Mouse (Mus musculus): ENCODE results near the gene Abcd2.
A peak's percentile ranks its signal among the peaks of the same experiment; 100 is the strongest.

Gene Abcd2

DNA sequence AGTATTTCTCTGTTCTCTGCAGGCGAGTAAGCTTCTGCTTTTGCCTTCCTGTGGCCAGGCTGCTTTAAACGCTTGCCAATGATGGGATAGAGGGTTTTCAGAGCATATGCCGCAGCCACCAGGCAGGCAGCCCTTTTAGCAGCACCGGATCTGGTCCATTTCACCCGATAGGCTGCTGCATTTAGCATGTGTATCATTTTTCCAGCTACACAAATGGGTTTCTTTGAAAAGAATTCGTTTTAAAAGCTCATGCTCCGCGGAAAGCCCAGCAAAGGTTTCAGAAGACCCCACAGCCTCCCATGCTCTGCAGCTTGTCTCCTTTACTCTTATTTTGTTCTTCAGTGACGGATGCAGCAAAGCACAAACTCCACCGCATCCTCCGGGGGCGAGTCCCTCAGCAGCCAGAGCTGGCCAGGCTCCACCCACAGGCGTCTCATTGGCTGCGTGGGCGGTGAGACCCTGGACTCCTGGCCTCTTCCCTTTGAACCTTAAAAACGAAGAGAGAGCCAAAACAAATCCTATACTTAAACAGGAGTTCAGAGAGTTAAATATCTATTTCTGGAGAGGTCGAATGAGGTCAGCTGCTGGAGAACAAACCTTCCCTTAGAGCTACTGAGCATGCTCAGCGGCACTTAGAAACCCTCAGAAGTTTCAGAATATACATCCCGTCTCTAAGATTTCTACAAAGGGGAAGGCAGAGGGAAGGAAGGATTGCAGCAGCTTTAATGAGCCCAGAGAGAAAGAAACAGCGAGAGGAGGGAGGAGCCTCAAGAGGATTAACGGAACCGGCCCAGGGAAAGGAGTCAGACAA lies at the start of gene Abcd2:
Abcd2 (minus strand) TSS at position 388 of the 811 bp plus-strand sequence.
- peak; percentile 68 to 88 for DNase-seq (ENCODE audit: inconsistent age in 2 of 2, low spot score in 1 of 2)

DNA sequence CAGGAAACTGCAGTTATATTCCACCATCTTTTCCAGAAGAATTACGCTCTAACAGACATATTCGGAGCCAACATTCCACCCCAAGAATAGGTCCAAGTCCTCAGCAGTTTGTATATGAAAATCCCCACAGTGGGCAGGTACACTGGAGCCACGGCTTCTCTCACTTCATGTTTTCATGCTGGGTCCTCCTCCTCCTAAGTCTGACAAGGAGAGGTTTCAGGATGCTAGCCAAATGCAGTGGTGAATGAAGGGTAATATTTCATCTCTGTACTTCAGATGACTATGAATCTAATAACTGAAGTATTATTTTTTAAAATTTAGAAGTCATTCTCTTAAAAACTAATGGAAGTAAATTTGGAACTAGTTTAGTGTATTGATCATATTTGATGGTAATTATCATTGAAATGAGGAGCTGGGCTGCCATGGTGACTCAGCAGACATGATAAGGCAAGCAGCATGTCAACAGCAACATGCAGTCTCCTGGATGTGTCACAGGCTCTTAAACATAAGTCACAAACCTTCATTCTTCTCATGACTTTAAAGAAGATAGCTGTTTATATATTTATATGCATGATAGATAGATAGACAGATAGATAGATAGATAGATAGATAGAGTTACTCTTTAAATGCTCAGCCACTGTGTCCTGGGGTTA lies 49.2 kb upstream of the Abcd2 start:
- no peak for DNase-seq (ENCODE audit: inconsistent age in 2 of 2, low spot score in 1 of 2)

DNA sequence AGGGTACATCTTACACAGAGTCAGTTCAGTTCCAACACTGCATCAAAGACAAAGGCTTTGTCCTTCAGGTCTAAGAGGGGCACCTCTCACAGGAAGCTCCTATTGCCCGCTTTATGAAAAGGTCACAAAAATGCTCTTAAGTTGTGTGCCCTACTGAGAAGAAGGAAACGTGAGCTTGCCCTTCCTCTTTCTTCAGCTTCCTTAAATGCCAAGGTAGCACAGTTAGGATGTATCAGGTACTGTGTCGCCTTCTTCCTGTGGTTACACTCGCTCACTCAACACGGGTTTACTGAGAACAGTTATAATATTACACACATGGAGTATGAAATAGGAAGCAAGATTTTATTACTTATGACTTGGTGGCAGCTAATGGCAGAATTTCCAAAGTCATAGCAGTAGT lies 45.7 kb upstream of the Abcd2 start:
- DNase-seq (ENCODE audit: inconsistent age in 2 of 2, low spot score in 1 of 2) = no peak

- DNase-seq (ENCODE audit: inconsistent age in 2 of 2, low spot score in 1 of 2) = no peak
Measured at GRCm38 (mm10) chr15:91206518-91206917, 14.9 kb upstream of the Abcd2 start.

DNA sequence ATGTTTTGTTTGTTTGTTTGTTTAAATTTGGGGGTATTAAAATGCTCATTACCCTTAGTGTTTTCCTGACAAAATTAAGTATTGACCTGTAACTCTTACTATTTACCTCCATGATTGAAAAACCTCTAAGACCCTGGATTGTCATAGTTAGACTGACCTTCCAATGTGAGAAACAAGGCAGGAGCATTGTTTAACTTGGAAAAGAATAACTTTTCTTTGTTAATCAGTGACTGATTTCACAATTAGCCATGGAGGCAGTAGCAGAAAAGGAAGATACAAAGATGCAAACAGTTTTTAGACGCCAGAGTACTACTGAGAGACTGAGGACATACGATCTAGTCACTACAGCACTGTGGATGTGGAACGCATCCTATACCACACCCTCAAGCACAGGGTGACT lies 11.9 kb upstream of the Abcd2 start:
- no peak for DNase-seq (ENCODE audit: inconsistent age in 2 of 2, low spot score in 1 of 2)

GRCm38 (mm10) chr15:91202486-91202885 lies 10.9 kb upstream of the Abcd2 start:
- DNase-seq (ENCODE audit: inconsistent age in 2 of 2, low spot score in 1 of 2) = no peak

DNA sequence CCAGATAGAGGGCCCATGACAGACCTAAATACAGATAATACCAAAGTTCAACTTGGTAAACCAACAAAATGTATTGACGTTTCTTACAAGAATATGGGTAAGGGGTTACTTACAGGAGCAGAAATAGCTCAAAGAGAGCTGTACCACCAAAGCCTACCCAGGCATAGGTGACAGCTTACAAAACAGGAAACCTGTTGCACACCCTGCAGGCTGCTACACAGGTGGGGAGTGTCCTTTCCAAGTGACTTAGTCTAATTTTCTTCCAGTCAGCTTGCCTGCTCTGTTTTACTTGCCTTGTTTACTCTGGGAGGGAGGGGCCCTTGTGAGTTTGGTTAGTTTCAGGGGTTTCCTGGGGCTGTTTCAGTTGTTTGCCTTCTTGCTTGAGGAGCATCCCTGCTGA lies 9.2 kb upstream of the Abcd2 start:
- DNase-seq (ENCODE audit: inconsistent age in 2 of 2, low spot score in 1 of 2) = no peak

- no peak for DNase-seq (ENCODE audit: inconsistent age in 2 of 2, low spot score in 1 of 2)
Measured at GRCm38 (mm10) chr15:91199256-91199905, 7.8 kb upstream of the Abcd2 start, which contains the start of gene CN725425. Gene CN725425, plus strand, starts transcription at chr15:91199494.

- DNase-seq (ENCODE audit: inconsistent age in 2 of 2, low spot score in 1 of 2) = no peak
Measured at GRCm38 (mm10) chr15:91192223-91192598, 612 bp upstream of the Abcd2 start.

- peak in 1 of 2 experiments; percentile 27 for DNase-seq (ENCODE audit: inconsistent age in 2 of 2, low spot score in 1 of 2)
Measured at GRCm38 (mm10) chr15:91190519-91191207, 936 bp downstream of the Abcd2 start.

- no peak for DNase-seq (ENCODE audit: inconsistent age in 2 of 2, low spot score in 1 of 2)
Measured at GRCm38 (mm10) chr15:91190026-91190425, 1.6 kb downstream of the Abcd2 start.

GRCm38 (mm10) chr15:91186358-91186757 lies 5.2 kb downstream of the Abcd2 start:
- no peak for DNase-seq (ENCODE audit: inconsistent age in 2 of 2, low spot score in 1 of 2)

DNA sequence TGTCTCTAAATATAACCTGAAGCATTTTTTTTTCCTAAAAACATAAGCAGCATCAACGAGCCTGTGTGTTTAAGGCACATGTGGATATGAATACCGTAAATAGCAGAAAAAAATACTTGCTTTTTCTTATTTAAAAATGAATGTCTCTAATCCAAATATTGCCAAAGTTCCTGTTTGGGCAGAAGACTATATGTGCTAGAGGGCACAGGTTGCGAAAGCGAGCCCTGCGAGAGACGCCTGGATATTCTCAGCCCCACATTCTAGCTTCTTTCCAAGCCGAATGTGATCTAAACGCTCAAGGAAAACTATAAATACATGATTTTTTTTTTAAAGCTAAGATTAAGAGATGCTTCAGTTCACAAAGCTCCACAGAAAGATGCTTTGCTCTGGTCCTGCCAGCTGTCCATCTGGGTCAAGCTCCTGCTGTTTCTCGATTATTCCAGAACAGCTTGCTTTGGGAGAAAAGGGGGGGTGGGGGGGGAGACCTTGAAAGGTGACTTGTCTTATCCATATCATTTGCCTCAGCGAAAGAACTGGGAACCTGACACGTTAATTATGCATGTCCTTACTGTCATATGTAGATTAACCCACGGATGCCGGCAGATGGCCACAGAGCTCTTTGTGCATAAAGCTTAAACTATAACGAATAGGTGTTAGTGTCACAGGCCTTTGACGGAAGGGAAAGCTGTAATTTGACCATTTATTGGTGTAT lies 11.5 kb downstream of the Abcd2 start:
- DNase-seq (ENCODE audit: inconsistent age in 2 of 2, low spot score in 1 of 2) = peak in 1 of 2 experiments; percentile 39

GRCm38 (mm10) chr15:91178656-91179314 lies 12.8 kb downstream of the Abcd2 start:
- no peak for DNase-seq (ENCODE audit: inconsistent age in 2 of 2, low spot score in 1 of 2)

GRCm38 (mm10) chr15:91172193-91172592 lies 19.4 kb downstream of the Abcd2 start:
- peak in 1 of 2 experiments; percentile 50 for DNase-seq (ENCODE audit: inconsistent age in 2 of 2, low spot score in 1 of 2)

- no peak for DNase-seq (ENCODE audit: inconsistent age in 2 of 2, low spot score in 1 of 2)
Measured at GRCm38 (mm10) chr15:91171332-91171731, 20.3 kb downstream of the Abcd2 start.

DNA sequence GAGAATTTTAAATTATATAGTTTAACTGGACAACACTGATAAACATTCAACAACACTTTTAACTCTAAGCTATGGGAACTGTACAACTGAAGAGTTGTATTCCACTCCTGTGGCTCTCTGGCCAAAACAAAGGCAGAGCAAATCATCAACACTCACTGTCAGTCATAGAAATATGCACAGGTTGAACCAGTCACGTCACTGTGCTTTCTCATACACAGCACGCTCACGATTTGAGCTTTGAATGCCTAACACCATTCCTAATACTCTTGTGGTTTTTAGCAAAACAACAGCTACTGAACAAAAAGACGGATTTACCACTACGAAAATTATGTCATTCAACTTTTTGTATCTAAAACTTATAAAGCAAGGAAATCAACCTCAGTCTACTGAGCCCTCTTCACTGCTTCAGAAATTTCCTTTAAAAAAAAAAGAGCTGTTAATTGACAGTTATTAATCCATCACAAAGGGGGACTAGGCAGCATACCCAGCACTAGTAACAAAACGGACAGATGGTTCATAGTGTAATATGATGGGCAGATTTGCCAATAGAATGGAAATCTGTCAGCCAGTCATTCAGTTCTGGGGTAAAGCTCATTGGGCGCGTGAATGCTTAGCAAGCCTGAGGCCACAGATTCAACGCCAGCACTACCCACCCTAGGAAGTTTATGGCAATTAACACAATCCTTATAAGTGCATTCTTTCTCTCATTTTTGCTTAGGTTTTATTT lies 20.8 kb downstream of the Abcd2 start:
- no peak for DNase-seq (ENCODE audit: inconsistent age in 2 of 2, low spot score in 1 of 2)

DNA sequence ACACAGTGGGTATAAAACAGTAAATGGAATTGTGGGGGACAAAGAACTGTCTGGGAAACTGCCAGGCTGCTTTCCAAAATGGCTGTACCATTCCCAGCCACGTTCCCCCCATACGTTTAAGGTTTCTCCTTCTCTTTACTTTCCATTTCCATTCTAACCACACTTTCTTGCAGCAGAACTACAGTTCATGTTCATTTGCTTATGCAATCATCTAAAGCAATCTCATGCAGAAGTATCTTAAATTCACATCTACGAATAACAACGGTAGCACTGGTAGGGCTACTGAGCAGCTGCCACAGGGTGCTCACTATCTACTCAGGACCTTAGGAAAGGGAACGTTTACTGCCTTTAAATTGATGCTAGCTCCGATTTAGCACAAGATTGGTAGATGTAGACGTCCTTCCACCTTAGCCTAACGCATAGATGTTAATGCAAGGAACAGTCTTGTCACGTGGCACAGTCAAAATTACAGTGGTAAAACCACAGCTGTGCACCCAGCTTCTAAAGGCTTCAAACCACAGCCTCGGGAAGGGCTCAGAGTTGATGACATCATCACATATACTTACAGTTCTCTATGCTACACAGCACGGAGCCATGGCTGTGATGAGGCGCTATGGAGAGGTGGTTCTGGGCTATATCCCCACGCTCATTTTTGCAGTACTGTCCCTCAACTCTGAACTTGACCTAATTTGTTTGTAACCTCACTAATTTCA lies 23.6 kb downstream of the Abcd2 start:
- DNase-seq (ENCODE audit: inconsistent age in 2 of 2, low spot score in 1 of 2) = no peak

GRCm38 (mm10) chr15:91165021-91165420 lies 26.6 kb downstream of the Abcd2 start:
- DNase-seq (ENCODE audit: inconsistent age in 2 of 2, low spot score in 1 of 2) = peak; percentile 24 to 72
